14 mouse cellular contexts compared by ENCODE assay signal in the genomic region with DNA sequence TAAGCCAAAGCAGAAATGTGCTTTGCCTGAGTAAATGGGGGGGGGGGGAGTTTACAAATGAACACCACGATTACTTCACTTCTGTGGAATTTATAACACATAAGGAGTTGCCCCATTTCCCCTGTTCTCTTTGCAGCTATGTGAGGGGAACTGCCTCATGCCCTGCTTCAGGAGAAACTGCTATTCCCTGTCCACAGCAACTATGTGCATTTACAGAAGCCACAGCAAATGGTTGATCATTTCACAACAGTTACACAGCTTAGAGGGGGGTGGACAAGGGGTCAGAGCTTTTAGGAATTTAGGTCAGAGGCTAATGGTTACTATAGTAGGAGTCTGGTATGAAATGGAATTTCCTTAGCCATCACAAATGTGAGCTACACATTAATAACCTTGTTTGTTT.
DNase-seq lines count a peak whose midpoint lies in the region; ATAC-seq and TF ChIP-seq lines count a peak whose summit lies in the region.
"Had no signal": no experiment of that assay in that cellular context is flagged by ENCODE, and none has a peak within 500 bp of the region (broad histone marks: within the 10 kb centered on the region; RNA-seq: fewer than 3 reads in every experiment).

No protein-coding gene starts in this region.

- peaks cover 28% of the 10 kb centered on the region for H3K4me1 ChIP-seq in bone marrow macrophage, adult 2 months (ENCODE audit: control insufficient read depth, insufficient read depth, low read length)
- peaks cover 0 to 4% of the 10 kb centered on the region in 2 experiments; a peak in 2 of 4 replicates for H3K4me1 ChIP-seq in liver, embryonic 14.5 days (replicated peaks; ENCODE audit: control insufficient read depth in 2 of 2, insufficient read depth in 2 of 2, low read length in 1 of 2)
- H3K4me1 ChIP-seq: hindbrain, embryonic 15.5 days; limb, embryonic 15.5 days; midbrain, embryonic 12.5 days had no signal

- no peak for TF ChIP-seq POLR2A in bone marrow macrophage, adult 2 months (IDR thresholded peaks at IDR 0.05; ENCODE audit: borderline replicate concordance, low read depth, low read length)

- H3K4me2 ChIP-seq in liver, embryonic 14.5 days (ENCODE audit: low read depth) = no peak overlapping the region
- H3K4me2 ChIP-seq: heart, embryonic 15.5 days; hindbrain, embryonic 15.5 days; limb, embryonic 15.5 days; midbrain, embryonic 12.5 days had no signal

- TF ChIP-seq EP300 in liver, embryonic 14.5 days (IDR thresholded peaks at IDR 0.05; ENCODE audit: low read depth) = no peak

- TF ChIP-seq CTCF in bone marrow macrophage, adult 2 months (IDR thresholded peaks at IDR 0.05; ENCODE audit: low read depth, low read length) = no peak
- TF ChIP-seq CTCF in liver, embryonic 14.5 days (IDR thresholded peaks at IDR 0.05; ENCODE audit: low read depth) = no peak

- 10% methylated on average over 1 of the region's 1 CpGs for WGBS in liver, embryonic 14.5 days (ENCODE audit: insufficient replicate concordance)

- H3K27me3 ChIP-seq in liver, embryonic 14.5 days (ENCODE audit: control insufficient read depth, insufficient read depth, low read length) = no peaks in the 10 kb centered on the region
- H3K27me3 ChIP-seq: heart, embryonic 15.5 days; hindbrain, embryonic 15.5 days; limb, embryonic 15.5 days; midbrain, embryonic 12.5 days had no signal

- H3K4me3 ChIP-seq in bone marrow macrophage, adult 2 months (ENCODE audit: insufficient read depth, low read length) = no peak overlapping the region
- H3K4me3 ChIP-seq in liver, embryonic 14.5 days (ENCODE audit: insufficient read depth in 1 of 2, low read depth in 2 of 2, low read length in 2 of 2) = no peak overlapping the region
- H3K4me3 ChIP-seq: heart, embryonic 15.5 days; hindbrain, embryonic 15.5 days; limb, embryonic 15.5 days; midbrain, embryonic 12.5 days had no signal

- DNase-seq in kidney, postnatal 14 days = peak; percentile 41
- DNase-seq in kidney, postnatal 25 days = no peak
- DNase-seq in liver, embryonic 14.5 days (ENCODE audit: low read depth in 3 of 3, low spot score in 3 of 3) = peak in 1 of 3 experiments; percentile 31
- no peak for DNase-seq in spleen, adult 12 weeks (ENCODE audit: low spot score)
- no peak for DNase-seq in gastrocnemius, postnatal 25 days
- no peak for DNase-seq in gastrocnemius, adult 18-20 months (ENCODE audit: low spot score)
- DNase-seq: cerebellum, adult 2 months; right cerebral cortex, postnatal 4 days had no signal

- ATAC-seq in liver, embryonic 14.5 days (ENCODE audit: insufficient read depth) = peak; percentile 23; the same call in 1 of the 2 replicates
- peak; percentile 63 for ATAC-seq in monocyte, adult 5-6 weeks (replicated peaks; ENCODE audit: insufficient number of reproducible peaks, low FRiP score, low TSS enrichment, poor library complexity, severe bottlenecking)

- no peaks in the 10 kb centered on the region for H3K36me3 ChIP-seq in liver, embryonic 14.5 days (replicated peaks; ENCODE audit: control insufficient read depth, insufficient read depth, low read depth)
- H3K36me3 ChIP-seq: heart, embryonic 15.5 days; hindbrain, embryonic 15.5 days; limb, embryonic 15.5 days; midbrain, embryonic 12.5 days had no signal

- peak overlapping the region; percentile 24; the same call in 1 of the 2 replicates for H3K27ac ChIP-seq in bone marrow macrophage, adult 2 months (ENCODE audit: insufficient read depth, low read depth, low read length)
- no peak overlapping the region for H3K27ac ChIP-seq in liver, embryonic 14.5 days
- H3K27ac ChIP-seq: heart, embryonic 15.5 days; hindbrain, embryonic 15.5 days; limb, embryonic 15.5 days; midbrain, embryonic 12.5 days had no signal

- H3K9ac ChIP-seq in liver, embryonic 14.5 days (replicated peaks) = no peak overlapping the region
- H3K9ac ChIP-seq: heart, embryonic 15.5 days; hindbrain, embryonic 15.5 days; limb, embryonic 15.5 days; midbrain, embryonic 12.5 days had no signal

- no peaks in the 10 kb centered on the region for H3K9me3 ChIP-seq in liver, embryonic 14.5 days (ENCODE audit: control insufficient read depth, low read length)
- H3K9me3 ChIP-seq: heart, embryonic 15.5 days; hindbrain, embryonic 15.5 days; limb, embryonic 15.5 days; midbrain, embryonic 12.5 days had no signal
